Mouse (Mus musculus) E14TG2a.4 (cell line): ENCODE data around the gene Lemd1.
"Not testable (repeated sequence)": the region's sequence is repeated elsewhere in the genome, so short reads cannot be mapped to it uniquely, and the experiment has no call there.

Experiments
- CTCF ChIP-seq: conservative IDR thresholded peaks from 2 replicates; pipeline ENCODE4 v1.5.1; 2014; ENCODE audit warnings: low read length
- POU5F1 ChIP-seq: IDR thresholded peaks from 2 replicates; pipeline ENCODE4 v1.6.1; 2014; ENCODE audit warnings: low read length, borderline replicate concordance

- TF ChIP-seq CTCF, POU5F1: not testable (repeated sequence)
Observed at GRCm38 (mm10) chr1:132280636-132281035, 89.4 kb downstream of the Lemd1 start.
